Mouse (Mus musculus): Measurements from ENCODE around the gene Rspo4. TPM values are rescaled to one million over a fixed set of nuclear protein-coding genes. Genes with fewer than 3 reads are reported as not detected.

Gene Rspo4
- polyA plus RNA-seq (2016; fragmentation: Nextera tagmentation; extraction: Ambion mirVana) = 0.11 TPM in 1 of 2 replicates, not detected in the other

GRCm38 (mm10) chr2:151842648-151843226 lies at the start of gene Rspo4:
Gene Rspo4 (plus strand): TSS chr2:151842927.
- 3% methylated on average over 36 of the region's 50 CpGs for WGBS (ENCODE audit: insufficient replicate concordance)

GRCm38 (mm10) chr2:151815586-151815985 lies 27.1 kb upstream of the Rspo4 start:
- Histone ChIP-seq H3K9ac (no peak overlapping the region), H3K4me3 (no peak overlapping the region), H3K4me1 (no peaks in the 10 kb centered on the region), H3K27ac (no peak overlapping the region), H3K27me3 (replicated peaks) (no peaks in the 10 kb centered on the region), H3K36me3 (no peaks in the 10 kb centered on the region), H3K4me2 (no peak overlapping the region), H3K9me3 (replicated peaks) (no peaks in the 10 kb centered on the region)
- WGBS (ENCODE audit: insufficient replicate concordance) = 56% methylated on average over 4 of the region's 4 CpGs
- ATAC-seq = no peak

More at GRCm38 (mm10) chr2:151842648-151843226, at the start of gene Rspo4:
- H3K4me1 ChIP-seq = no peaks in the 10 kb centered on the region
- no peaks in the 10 kb centered on the region for H3K9me3 ChIP-seq (replicated peaks)
- H3K9ac ChIP-seq = no peak within 1 kb of the TSS
- peak; percentile 49 for ATAC-seq
- no peaks in the 10 kb centered on the region for H3K36me3 ChIP-seq
- H3K27ac ChIP-seq = no peak within 1 kb of the TSS
- peak within 1 kb of the TSS; percentile 33 for H3K4me3 ChIP-seq
- H3K4me2 ChIP-seq = peak within 1 kb of the TSS; percentile 59
- peaks cover 58% of the 10 kb centered on the region for H3K27me3 ChIP-seq (replicated peaks)

- H3K27me3 ChIP-seq (replicated peaks) = peaks cover 8% of the 10 kb centered on the region; the same call in 1 of the 2 replicates
Observed at GRCm38 (mm10) chr2:151862257-151862810, 19.6 kb downstream of the Rspo4 start.

GRCm38 (mm10) chr2:151864941-151865340 lies 22.2 kb downstream of the Rspo4 start:
- no peaks in the 10 kb centered on the region for H3K4me1 ChIP-seq
- H3K9ac ChIP-seq = no peak overlapping the region
- H3K9me3 ChIP-seq (replicated peaks) = no peaks in the 10 kb centered on the region
- H3K4me3 ChIP-seq = no peak overlapping the region
- WGBS (ENCODE audit: insufficient replicate concordance) = 74% methylated on average over 6 of the region's 6 CpGs
- no peaks in the 10 kb centered on the region for H3K36me3 ChIP-seq
- no peak for ATAC-seq
- H3K27ac ChIP-seq = no peak overlapping the region
- no peak overlapping the region for H3K4me2 ChIP-seq
- peaks cover 8% of the 10 kb centered on the region for H3K27me3 ChIP-seq (replicated peaks)

More at GRCm38 (mm10) chr2:151862257-151862810, 19.6 kb downstream of the Rspo4 start:
- no peak for ATAC-seq
- Histone ChIP-seq H3K36me3 (no peaks in the 10 kb centered on the region), H3K9ac (no peak overlapping the region), H3K4me1 (no peaks in the 10 kb centered on the region), H3K27ac (no peak overlapping the region), H3K4me3 (no peak overlapping the region), H3K9me3 (replicated peaks) (no peaks in the 10 kb centered on the region), H3K4me2 (no peak overlapping the region)
- 37% methylated on average over 5 of the region's 5 CpGs for WGBS (ENCODE audit: insufficient replicate concordance)

- Histone ChIP-seq H3K4me3 (no peak overlapping the region), H3K4me1 (no peaks in the 10 kb centered on the region), H3K27ac (no peak overlapping the region), H3K9me3 (replicated peaks) (no peaks in the 10 kb centered on the region), H3K27me3 (replicated peaks) (peaks cover 8% of the 10 kb centered on the region), H3K36me3 (no peaks in the 10 kb centered on the region), H3K9ac (no peak overlapping the region), H3K4me2 (no peak overlapping the region)
- WGBS (ENCODE audit: insufficient replicate concordance) = 28% methylated on average over 4 of the region's 4 CpGs
- ATAC-seq = no peak
Observed at GRCm38 (mm10) chr2:151866487-151866886, 23.8 kb downstream of the Rspo4 start.

- Histone ChIP-seq H3K9me3 (replicated peaks) (no peaks in the 10 kb centered on the region), H3K4me1 (no peaks in the 10 kb centered on the region), H3K9ac (no peak overlapping the region), H3K36me3 (no peaks in the 10 kb centered on the region), H3K4me3 (no peak overlapping the region), H3K27ac (no peak overlapping the region), H3K4me2 (no peak overlapping the region), H3K27me3 (replicated peaks) (peaks cover 8% of the 10 kb centered on the region)
- no peak for ATAC-seq
- 63% methylated on average over 8 of the region's 8 CpGs for WGBS (ENCODE audit: insufficient replicate concordance)
Observed at GRCm38 (mm10) chr2:151868196-151868595, 25.5 kb downstream of the Rspo4 start.

GRCm38 (mm10) chr2:151874551-151874950 lies 31.8 kb downstream of the Rspo4 start:
- no peak overlapping the region for H3K4me2 ChIP-seq
- H3K4me1 ChIP-seq = no peaks in the 10 kb centered on the region
- ATAC-seq = no peak
- no peak overlapping the region for H3K27ac ChIP-seq
- H3K9me3 ChIP-seq (replicated peaks) = no peaks in the 10 kb centered on the region
- H3K27me3 ChIP-seq (replicated peaks) = no peaks in the 10 kb centered on the region; the same call in 1 of the 2 replicates
- no peaks in the 10 kb centered on the region for H3K36me3 ChIP-seq
- no peak overlapping the region for H3K9ac ChIP-seq
- no peak overlapping the region for H3K4me3 ChIP-seq

- Histone ChIP-seq H3K27me3 (replicated peaks) (no peaks in the 10 kb centered on the region; the same call in 1 of the 2 replicates), H3K4me1 (no peaks in the 10 kb centered on the region), H3K36me3 (no peaks in the 10 kb centered on the region), H3K4me2 (no peak overlapping the region), H3K9me3 (replicated peaks) (no peaks in the 10 kb centered on the region), H3K27ac (no peak overlapping the region), H3K4me3 (no peak overlapping the region), H3K9ac (no peak overlapping the region)
- 0 out of 2 replicates have a peak, but pooled peaks have one; percentile 21 for ATAC-seq
- 12% methylated on average over 8 of the region's 8 CpGs for WGBS (ENCODE audit: insufficient replicate concordance)
Observed at GRCm38 (mm10) chr2:151876012-151876485, 33.3 kb downstream of the Rspo4 start.

GRCm38 (mm10) chr2:151878645-151879044 lies 35.9 kb downstream of the Rspo4 start:
- H3K27me3 ChIP-seq (replicated peaks) = no peaks in the 10 kb centered on the region; the same call in 1 of the 2 replicates
- WGBS (ENCODE audit: insufficient replicate concordance) = 60% methylated on average over 3 of the region's 3 CpGs
- no peak overlapping the region for H3K9ac ChIP-seq
- no peak for ATAC-seq
- no peak overlapping the region for H3K4me3 ChIP-seq
- H3K9me3 ChIP-seq (replicated peaks) = no peaks in the 10 kb centered on the region
- H3K36me3 ChIP-seq = no peaks in the 10 kb centered on the region
- H3K27ac ChIP-seq = no peak overlapping the region
- H3K4me2 ChIP-seq = no peak overlapping the region
- H3K4me1 ChIP-seq = no peaks in the 10 kb centered on the region

GRCm38 (mm10) chr2:151879760-151880159 lies 37.0 kb downstream of the Rspo4 start:
- H3K36me3 ChIP-seq = no peaks in the 10 kb centered on the region
- WGBS (ENCODE audit: insufficient replicate concordance) = 31% methylated on average over 2 of the region's 2 CpGs
- no peaks in the 10 kb centered on the region for H3K9me3 ChIP-seq (replicated peaks)
- no peak overlapping the region for H3K4me2 ChIP-seq
- no peak overlapping the region for H3K27ac ChIP-seq
- no peaks in the 10 kb centered on the region for H3K4me1 ChIP-seq
- H3K9ac ChIP-seq = no peak overlapping the region
- no peaks in the 10 kb centered on the region; the same call in 1 of the 2 replicates for H3K27me3 ChIP-seq (replicated peaks)
- no peak overlapping the region for H3K4me3 ChIP-seq
- no peak for ATAC-seq

- Histone ChIP-seq H3K9ac (no peak overlapping the region), H3K27ac (no peak overlapping the region), H3K36me3 (no peaks in the 10 kb centered on the region), H3K4me3 (no peak overlapping the region), H3K9me3 (replicated peaks) (no peaks in the 10 kb centered on the region), H3K4me1 (no peaks in the 10 kb centered on the region), H3K27me3 (replicated peaks) (no peaks in the 10 kb centered on the region), H3K4me2 (no peak overlapping the region)
- 54% methylated on average over 6 of the region's 6 CpGs for WGBS (ENCODE audit: insufficient replicate concordance)
- no peak for ATAC-seq
Observed at GRCm38 (mm10) chr2:151891031-151891430, 48.3 kb downstream of the Rspo4 start.

- Histone ChIP-seq H3K27ac (no peak overlapping the region), H3K9ac (no peak overlapping the region), H3K9me3 (replicated peaks) (no peaks in the 10 kb centered on the region), H3K4me3 (no peak overlapping the region), H3K4me1 (no peaks in the 10 kb centered on the region), H3K4me2 (no peak overlapping the region), H3K36me3 (no peaks in the 10 kb centered on the region), H3K27me3 (replicated peaks) (no peaks in the 10 kb centered on the region)
- ATAC-seq = no peak
- 47% methylated on average over 15 of the region's 15 CpGs for WGBS (ENCODE audit: insufficient replicate concordance)
Observed at GRCm38 (mm10) chr2:151893122-151893774, 50.5 kb downstream of the Rspo4 start.
